Mouse (Mus musculus): ENCODE results near the gene 0610012G03Rik. TPM values are rescaled to one million over a fixed set of nuclear protein-coding genes. Genes with fewer than 3 reads are reported as not detected.

Gene 0610012G03Rik
- polyA plus RNA-seq, 1 experiment from 2014 or later: 71.8 TPM

DNA sequence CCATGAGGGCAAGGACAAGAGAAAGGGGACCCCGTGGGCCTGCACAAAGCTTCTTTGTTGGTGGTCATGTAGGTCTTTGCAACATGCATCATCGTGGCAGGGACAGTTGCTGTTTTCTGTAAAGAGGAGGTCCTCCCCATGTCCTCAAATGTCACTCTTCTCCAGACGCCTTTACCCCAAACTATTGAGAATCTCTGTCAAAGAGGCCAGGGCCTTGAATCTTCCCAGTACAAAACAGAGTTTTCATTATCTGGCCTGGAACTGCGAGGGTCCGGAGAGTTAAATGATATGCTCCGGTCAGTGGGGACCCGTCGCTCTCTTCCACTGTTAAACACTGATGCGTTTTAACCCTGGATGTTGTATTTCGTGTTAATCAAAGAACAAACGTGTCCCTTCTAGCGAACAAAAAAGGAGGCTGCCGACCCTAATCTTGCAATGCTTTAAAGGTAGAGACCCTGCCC is 13.7 kb downstream of the 0610012G03Rik start:
- Histone ChIP-seq H3K4me2 (ENCODE audit: low read depth, low read length) (peak overlapping the region; percentile 43), H3K9me3 (ENCODE audit: control insufficient read depth, low read length) (0 out of 2 replicates have a peak, but pooled peaks cover 4% of the 10 kb centered on the region), H3K27ac (ENCODE audit: low read length) (no peak overlapping the region), H3K36me3 (ENCODE audit: control insufficient read depth, insufficient read depth, low read length) (no peaks in the 10 kb centered on the region), H3K27me3 (ENCODE audit: control insufficient read depth, insufficient read depth, low read depth, low read length) (peaks cover 29% of the 10 kb centered on the region), H3K4me1 (replicated peaks; ENCODE audit: control insufficient read depth, insufficient read depth, low read length) (peaks cover 6% of the 10 kb centered on the region), H3K4me3 (ENCODE audit: low read length) (no peak overlapping the region), H3K9ac (ENCODE audit: low read length) (no peak overlapping the region; the same call in 1 of the 2 replicates)
- no peak for ATAC-seq (ENCODE audit: low read depth)
- 25% methylated on average over 13 of the region's 13 CpGs for WGBS

DNA sequence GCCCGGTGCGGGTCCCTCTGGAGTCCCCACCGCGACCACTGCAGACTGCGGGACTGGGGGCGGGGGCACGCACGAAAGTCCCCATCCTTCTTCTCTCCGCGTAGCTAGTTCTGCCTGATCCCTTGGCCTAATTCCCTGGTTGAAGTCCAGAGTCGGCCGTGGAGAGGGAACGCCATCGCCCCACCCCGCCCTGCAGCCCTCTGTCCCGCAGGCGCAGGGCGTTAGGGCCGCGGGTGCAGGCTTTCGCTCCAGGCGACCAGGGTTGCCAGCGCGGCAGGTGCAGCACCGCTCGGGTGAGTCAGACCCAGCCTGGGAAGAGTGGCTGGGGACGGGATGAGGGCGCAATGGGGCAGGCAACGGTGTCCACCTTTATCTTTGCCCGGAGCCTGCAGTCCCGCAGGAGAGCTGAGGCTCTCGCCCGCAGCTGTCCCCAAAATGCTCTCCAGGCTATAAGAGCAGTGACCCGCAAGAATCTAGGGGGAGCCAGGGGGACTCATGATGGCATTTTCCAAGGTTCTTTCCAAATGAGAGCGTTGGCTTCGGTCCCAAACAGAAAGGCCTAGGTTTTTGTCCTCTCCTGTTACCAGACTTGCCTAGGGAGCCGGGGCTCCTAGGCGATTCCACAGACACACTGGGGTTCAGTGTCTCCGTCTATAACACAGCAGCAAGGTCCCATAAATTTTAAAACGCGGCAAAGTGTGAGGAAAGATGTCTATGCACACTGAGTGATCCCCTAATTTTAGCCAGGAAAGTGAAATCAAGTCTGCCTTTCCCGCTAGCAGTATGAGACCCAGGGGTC is 14.3 kb downstream of the 0610012G03Rik start, which contains the start of gene Pigz:
Pigz (plus strand) TSS at position 101 of the 799 bp plus-strand sequence.
- H3K9me3 ChIP-seq (ENCODE audit: control insufficient read depth, low read length): 0 out of 2 replicates have a peak, but pooled peaks cover 4% of the 10 kb centered on the region
- peak within 1 kb of the TSS; percentile 61 for H3K4me3 ChIP-seq (ENCODE audit: low read length)
- peaks cover 6% of the 10 kb centered on the region for H3K4me1 ChIP-seq (replicated peaks; ENCODE audit: control insufficient read depth, insufficient read depth, low read length)
- peak within 1 kb of the TSS; percentile 91 for H3K4me2 ChIP-seq (ENCODE audit: low read depth, low read length)
- 8% methylated on average over 42 of the region's 42 CpGs for WGBS
- peak; percentile 11; the same call in 1 of the 2 replicates for ATAC-seq (ENCODE audit: low read depth)
- peaks cover 29% of the 10 kb centered on the region for H3K27me3 ChIP-seq (ENCODE audit: control insufficient read depth, insufficient read depth, low read depth, low read length)
- H3K27ac ChIP-seq (ENCODE audit: low read length): peak within 1 kb of the TSS; percentile 19; the same call in 1 of the 2 replicates
- H3K36me3 ChIP-seq (ENCODE audit: control insufficient read depth, insufficient read depth, low read length): no peaks in the 10 kb centered on the region
- peak within 1 kb of the TSS; percentile 68 for H3K9ac ChIP-seq (ENCODE audit: low read length)

DNA sequence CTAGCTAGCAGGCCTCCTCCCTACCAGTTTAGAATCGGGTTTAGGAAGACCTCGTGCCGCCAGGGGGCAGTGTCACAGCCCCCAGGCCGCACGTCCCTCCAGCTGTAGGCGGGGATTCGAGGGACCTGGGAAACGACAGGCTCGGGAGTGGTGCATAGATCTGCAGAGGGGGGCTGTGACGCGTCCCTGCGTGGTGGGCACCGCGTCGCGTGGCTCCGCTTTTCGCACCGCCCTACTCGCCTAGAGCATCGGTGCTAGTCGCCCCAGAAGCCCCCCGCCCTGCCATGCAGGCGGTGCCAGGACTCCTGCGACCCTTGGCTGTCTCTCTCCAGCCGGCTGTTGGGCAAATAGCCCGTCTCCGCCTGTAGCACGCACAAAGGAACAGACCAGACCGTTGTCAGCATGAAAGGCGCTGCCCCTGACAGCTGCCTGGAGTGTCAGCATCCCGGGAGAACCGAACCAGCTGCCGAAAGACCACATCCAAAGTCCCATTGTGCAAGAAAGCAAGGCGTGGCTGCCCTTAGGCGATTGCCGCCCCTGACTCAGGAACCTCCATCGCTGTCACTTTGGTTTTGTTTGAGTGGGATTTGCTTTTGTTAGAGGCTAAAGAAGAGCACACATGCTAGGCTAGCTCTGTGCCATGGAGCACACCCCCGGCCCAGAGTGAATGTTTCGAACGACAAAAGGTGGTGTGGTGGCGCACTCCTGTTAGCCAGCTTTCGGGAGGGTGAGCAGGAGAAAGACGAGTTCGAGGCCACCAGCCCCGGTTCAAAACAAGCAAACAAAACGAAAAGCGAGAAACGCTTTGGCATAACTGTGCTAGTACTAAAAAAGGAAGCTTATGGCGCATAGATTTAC is 15.2 kb downstream of the 0610012G03Rik start:
- WGBS: under 1% methylated on average over 49 of the region's 50 CpGs
- no peaks in the 10 kb centered on the region for H3K36me3 ChIP-seq (ENCODE audit: control insufficient read depth, insufficient read depth, low read length)
- H3K27me3 ChIP-seq (ENCODE audit: control insufficient read depth, insufficient read depth, low read depth, low read length): peaks cover 29% of the 10 kb centered on the region

DNA sequence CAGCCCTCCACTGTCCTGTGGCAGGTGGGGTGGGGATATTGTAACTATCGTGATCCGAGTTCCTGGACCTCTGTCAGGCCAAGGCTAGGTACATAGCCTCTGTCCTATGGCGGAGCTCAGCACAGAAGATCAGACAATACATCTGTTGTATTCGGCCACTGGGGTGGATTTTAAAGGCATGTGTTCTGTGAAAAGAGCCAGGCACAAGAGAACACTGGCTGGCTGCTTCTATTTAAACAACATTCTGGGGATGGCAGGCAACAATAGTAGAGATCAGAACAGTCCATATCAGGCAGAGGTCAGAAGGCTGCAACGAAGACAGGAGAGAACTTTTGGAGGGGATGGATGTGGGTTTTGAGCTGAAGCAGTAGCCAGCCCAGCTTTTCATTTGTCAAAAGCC is 16.0 kb downstream of the 0610012G03Rik start:
- peaks cover 29% of the 10 kb centered on the region for H3K27me3 ChIP-seq (ENCODE audit: control insufficient read depth, insufficient read depth, low read depth, low read length)
- H3K4me3 ChIP-seq (ENCODE audit: low read length): no peak overlapping the region
- H3K27ac ChIP-seq (ENCODE audit: low read length): no peak overlapping the region
- 0 out of 2 replicates have a peak, but pooled peaks cover 4% of the 10 kb centered on the region for H3K9me3 ChIP-seq (ENCODE audit: control insufficient read depth, low read length)
- H3K4me1 ChIP-seq (replicated peaks; ENCODE audit: control insufficient read depth, insufficient read depth, low read length): peaks cover 6% of the 10 kb centered on the region
- 67% methylated on average over 5 of the region's 5 CpGs for WGBS
- ATAC-seq (ENCODE audit: low read depth): no peak
- peak overlapping the region; percentile 91 for H3K4me2 ChIP-seq (ENCODE audit: low read depth, low read length)
- no peaks in the 10 kb centered on the region for H3K36me3 ChIP-seq (ENCODE audit: control insufficient read depth, insufficient read depth, low read length)
- peak overlapping the region; percentile 68; the same call in 1 of the 2 replicates for H3K9ac ChIP-seq (ENCODE audit: low read length)

More for the DNA sequence above, 15.2 kb downstream of the 0610012G03Rik start:
- ATAC-seq (ENCODE audit: low read depth): peak; percentile 94
- Histone ChIP-seq H3K9me3 (ENCODE audit: control insufficient read depth, low read length) (0 out of 2 replicates have a peak, but pooled peaks cover 4% of the 10 kb centered on the region), H3K4me2 (ENCODE audit: low read depth, low read length) (peak overlapping the region; percentile 91), H3K9ac (ENCODE audit: low read length) (peak overlapping the region; percentile 68), H3K4me1 (replicated peaks; ENCODE audit: control insufficient read depth, insufficient read depth, low read length) (peaks cover 6% of the 10 kb centered on the region), H3K4me3 (ENCODE audit: low read length) (peak overlapping the region; percentile 61), H3K27ac (ENCODE audit: low read length) (peak overlapping the region; percentile 19; the same call in 1 of the 2 replicates)

DNA sequence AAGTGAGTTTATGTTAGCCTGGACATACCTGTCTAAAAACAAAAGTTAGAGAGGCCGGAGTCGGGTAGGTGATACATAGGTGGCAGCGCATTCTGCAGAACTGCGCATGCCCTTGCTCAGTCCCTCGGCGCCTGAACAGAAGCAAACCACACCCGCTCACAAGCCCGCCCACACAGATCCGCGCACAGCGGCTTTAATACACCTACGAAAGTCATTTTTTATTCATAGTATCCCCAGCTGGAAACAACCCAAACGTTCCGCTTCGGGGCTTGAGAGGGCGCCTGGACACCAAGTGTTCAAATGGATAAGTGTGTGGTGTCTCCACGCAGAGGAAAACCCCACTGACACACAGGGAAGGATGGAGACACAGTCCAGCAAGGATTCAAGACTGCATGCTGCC is 17.0 kb downstream of the 0610012G03Rik start:
- H3K9me3 ChIP-seq (ENCODE audit: control insufficient read depth, low read length): no peaks in the 10 kb centered on the region
- H3K4me2 ChIP-seq (ENCODE audit: low read depth, low read length): no peak overlapping the region
- H3K36me3 ChIP-seq (ENCODE audit: control insufficient read depth, insufficient read depth, low read length): no peaks in the 10 kb centered on the region
- H3K27me3 ChIP-seq (ENCODE audit: control insufficient read depth, insufficient read depth, low read depth, low read length): peaks cover 29% of the 10 kb centered on the region
- peaks cover 6% of the 10 kb centered on the region for H3K4me1 ChIP-seq (replicated peaks; ENCODE audit: control insufficient read depth, insufficient read depth, low read length)
- no peak overlapping the region for H3K27ac ChIP-seq (ENCODE audit: low read length)
- 50% methylated on average over 17 of the region's 17 CpGs for WGBS
- H3K4me3 ChIP-seq (ENCODE audit: low read length): no peak overlapping the region
- no peak for ATAC-seq (ENCODE audit: low read depth)
- H3K9ac ChIP-seq (ENCODE audit: low read length): no peak overlapping the region

DNA sequence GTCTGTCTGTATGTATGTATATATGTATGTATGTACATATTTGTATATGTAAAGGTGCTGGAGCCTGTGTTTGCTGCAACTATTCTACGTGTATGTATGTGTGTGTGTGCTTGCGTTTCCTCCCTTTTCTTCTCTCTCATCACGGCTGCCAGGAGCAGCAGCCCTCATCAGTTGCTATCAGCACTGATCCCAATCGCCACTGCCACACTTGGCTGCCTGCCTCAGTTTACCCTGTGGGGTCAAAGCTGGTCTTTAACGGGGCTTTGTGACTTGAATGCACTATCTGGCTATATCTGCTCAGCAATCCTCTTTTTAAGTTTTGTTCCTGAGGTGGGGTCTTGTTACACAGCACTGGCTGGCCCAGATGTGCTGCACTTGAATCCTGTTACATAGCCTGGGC is 20.9 kb downstream of the 0610012G03Rik start:
- Histone ChIP-seq H3K9ac (ENCODE audit: low read length) (no peak overlapping the region), H3K4me2 (ENCODE audit: low read depth, low read length) (no peak overlapping the region), H3K4me1 (replicated peaks; ENCODE audit: control insufficient read depth, insufficient read depth, low read length) (no peaks in the 10 kb centered on the region), H3K27ac (ENCODE audit: low read length) (no peak overlapping the region), H3K4me3 (ENCODE audit: low read length) (no peak overlapping the region), H3K9me3 (ENCODE audit: control insufficient read depth, low read length) (no peaks in the 10 kb centered on the region), H3K27me3 (ENCODE audit: control insufficient read depth, insufficient read depth, low read depth, low read length) (no peaks in the 10 kb centered on the region), H3K36me3 (ENCODE audit: control insufficient read depth, insufficient read depth, low read length) (no peaks in the 10 kb centered on the region)
- no peak for ATAC-seq (ENCODE audit: low read depth)
- WGBS: 76% methylated on average over 5 of the region's 5 CpGs

DNA sequence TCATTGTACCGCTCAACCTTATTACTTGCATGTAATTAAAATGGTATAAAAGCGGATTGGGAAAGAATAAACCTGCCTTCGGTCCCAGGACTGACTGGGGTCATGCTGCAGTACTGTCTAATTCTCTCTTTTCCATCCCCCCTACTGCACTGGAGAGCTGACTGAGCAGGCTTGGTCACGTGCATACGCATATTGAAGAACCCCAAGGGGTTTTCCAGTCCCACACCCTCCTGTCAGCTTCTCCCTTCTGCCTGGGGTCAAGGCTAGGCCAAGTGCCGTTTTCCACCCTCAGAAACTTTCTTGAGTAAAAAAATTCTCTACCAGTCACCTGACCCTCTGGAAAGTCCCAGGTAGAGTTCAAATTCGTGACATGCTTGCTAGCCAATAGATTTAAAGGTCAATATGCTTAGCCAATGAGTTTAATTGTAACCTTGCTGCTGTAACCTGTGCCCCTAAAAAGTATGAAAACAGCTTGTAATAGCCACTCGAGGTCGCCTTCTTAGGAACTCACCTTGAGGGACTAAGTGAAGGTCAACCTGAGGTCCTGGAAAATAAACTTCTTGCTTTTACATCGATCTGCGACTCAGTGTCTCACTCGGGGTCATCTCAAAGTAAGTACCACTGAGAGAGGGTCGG is 21.6 kb downstream of the 0610012G03Rik start:
- no peaks in the 10 kb centered on the region for H3K36me3 ChIP-seq (ENCODE audit: control insufficient read depth, insufficient read depth, low read length)
- no peak overlapping the region for H3K27ac ChIP-seq (ENCODE audit: low read length)
- no peaks in the 10 kb centered on the region for H3K4me1 ChIP-seq (replicated peaks; ENCODE audit: control insufficient read depth, insufficient read depth, low read length)
- H3K9ac ChIP-seq (ENCODE audit: low read length): no peak overlapping the region
- no peaks in the 10 kb centered on the region for H3K27me3 ChIP-seq (ENCODE audit: control insufficient read depth, insufficient read depth, low read depth, low read length)
- H3K4me2 ChIP-seq (ENCODE audit: low read depth, low read length): no peak overlapping the region
- no peak overlapping the region for H3K4me3 ChIP-seq (ENCODE audit: low read length)
- no peaks in the 10 kb centered on the region for H3K9me3 ChIP-seq (ENCODE audit: control insufficient read depth, low read length)
- WGBS: 74% methylated on average over 13 of the region's 13 CpGs
- ATAC-seq (ENCODE audit: low read depth): no peak

DNA sequence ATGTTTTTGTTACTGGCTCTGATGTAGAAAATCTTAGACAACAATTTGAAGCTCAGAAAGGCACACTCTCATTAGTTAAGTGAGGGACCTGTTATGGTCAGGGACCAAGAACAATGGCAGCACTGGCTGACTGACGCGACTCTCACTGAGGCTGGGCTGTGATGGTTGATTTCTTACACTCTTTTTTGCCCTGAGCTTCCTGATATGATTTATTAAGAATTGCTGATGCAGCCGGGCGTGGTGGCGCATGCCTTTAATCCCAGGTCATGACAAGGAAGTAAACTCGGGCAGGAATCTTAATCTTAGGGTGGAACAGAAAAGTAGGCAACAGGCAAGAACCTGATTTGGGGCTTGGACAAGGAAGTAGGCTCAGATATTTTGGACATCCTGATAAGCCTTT is 22.2 kb downstream of the 0610012G03Rik start:
- no peaks in the 10 kb centered on the region for H3K9me3 ChIP-seq (ENCODE audit: control insufficient read depth, low read length)
- H3K27me3 ChIP-seq (ENCODE audit: control insufficient read depth, insufficient read depth, low read depth, low read length): no peaks in the 10 kb centered on the region
- H3K4me3 ChIP-seq (ENCODE audit: low read length): no peak overlapping the region
- H3K9ac ChIP-seq (ENCODE audit: low read length): no peak overlapping the region
- ATAC-seq (ENCODE audit: low read depth): no peak
- H3K27ac ChIP-seq (ENCODE audit: low read length): no peak overlapping the region
- H3K4me2 ChIP-seq (ENCODE audit: low read depth, low read length): no peak overlapping the region
- no peaks in the 10 kb centered on the region for H3K4me1 ChIP-seq (replicated peaks; ENCODE audit: control insufficient read depth, insufficient read depth, low read length)
- WGBS: 66% methylated on average over 6 of the region's 6 CpGs
- no peaks in the 10 kb centered on the region for H3K36me3 ChIP-seq (ENCODE audit: control insufficient read depth, insufficient read depth, low read length)

Data from lung, embryonic 16.5 days (tissue).